Mouse (Mus musculus) bone marrow, adult 2 months (tissue): ENCODE measurements around the gene Dnajc13. TPM values are rescaled to one million over a fixed set of nuclear protein-coding genes. Genes with fewer than 3 reads are reported as not detected.

Experiments
- H3K27ac ChIP-seq: fragments of 200-500 bp; 2 replicates; pipeline ENCODE4 v1.5.1; 2012; ENCODE audit warnings: low read depth, mild to moderate bottlenecking, control low read depth, inconsistent platforms, low read length; ENCODE audit not compliant: control insufficient read depth, poor library complexity, insufficient read depth
- H3K4me1 ChIP-seq: fragments of 200-500 bp; 2 replicates; pipeline ENCODE4 v1.6.1; 2011; ENCODE audit warnings: low read length; ENCODE audit not compliant: control insufficient read depth, insufficient read depth
- H3K4me3 ChIP-seq: fragments of 200-500 bp; replicated peaks from 2 replicates; pipeline ENCODE3; 2011; ENCODE audit warnings: mild to moderate bottlenecking, low read depth, low read length, control low read depth; ENCODE audit not compliant: control insufficient read depth
- CTCF ChIP-seq: fragments of 200-500 bp; IDR thresholded peaks from 2 replicates; pipeline ENCODE4 v1.5.1; 2011; ENCODE audit warnings: low read length, control low read depth; ENCODE audit not compliant: control insufficient read depth, insufficient read depth
- POLR2A ChIP-seq: fragments of 200-500 bp; IDR thresholded peaks from 2 replicates; pipeline ENCODE4 v1.6.1; 2011; ENCODE audit warnings: low read depth, mild to moderate bottlenecking, control low read depth, low read length, borderline replicate concordance; ENCODE audit not compliant: control insufficient read depth
- WGBS: fragments of 180-500 bp; shearing (Covaris S2); methylation state at CpG from one replicate; pipeline ENCODE4 v1.1.7; 2018; 5-methylcytosine and 5-hydroxymethylcytosine counted together
- polyA plus RNA-seq: library from polyadenylated mRNA; stranded (reverse); fragments of >200 nt; gene quantifications from 2 replicates; pipeline ENCODE4 v1.2.4, GENCODE M21; 2011; ENCODE audit warnings: low replicate concordance; ENCODE audit not compliant: missing spikeins, insufficient read depth, insufficient read length

Dnajc13 gene
- polyA plus RNA-seq, 1 experiment: 15.6 TPM

- 57% methylated on average over 5 of the region's 5 CpGs for WGBS
- no peak for TF ChIP-seq POLR2A
- no peak for TF ChIP-seq CTCF
Observed at GRCm38 (mm10) chr9:104281737-104282136, 19.0 kb upstream of the Dnajc13 start.

GRCm38 (mm10) chr9:104280725-104281495, 18.2 kb upstream of the Dnajc13 start:
- TF ChIP-seq POLR2A (no peak), CTCF (no peak)
- no peak overlapping the region for H3K27ac ChIP-seq
- H3K4me1 ChIP-seq: no peaks in the 10 kb centered on the region
- 57% methylated on average over 8 of the region's 8 CpGs for WGBS
- H3K4me3 ChIP-seq: no peak overlapping the region

More at GRCm38 (mm10) chr9:104281737-104282136, 19.0 kb upstream of the Dnajc13 start:
- Histone ChIP-seq H3K4me1 (no peaks in the 10 kb centered on the region), H3K27ac (no peak overlapping the region), H3K4me3 (no peak overlapping the region)

GRCm38 (mm10) chr9:104277528-104278162, 14.9 kb upstream of the Dnajc13 start:
- no peaks in the 10 kb centered on the region for H3K4me1 ChIP-seq
- no peak overlapping the region for H3K27ac ChIP-seq
- H3K4me3 ChIP-seq: no peak overlapping the region
- peak; percentile 31; the same call in 1 of the 2 replicates for TF ChIP-seq CTCF
- TF ChIP-seq POLR2A: no peak
- 21% methylated on average over 18 of the region's 18 CpGs for WGBS

GRCm38 (mm10) chr9:104275084-104275785, 12.5 kb upstream of the Dnajc13 start:
- TF ChIP-seq CTCF (no peak), POLR2A (no peak)

GRCm38 (mm10) chr9:104272057-104272456, 9.3 kb upstream of the Dnajc13 start:
- TF ChIP-seq CTCF (no peak), POLR2A (no peak)
- whole genome bisulfite sequencing: 63% methylated on average over 4 of the region's 4 CpGs
- Histone ChIP-seq H3K4me1 (no peaks in the 10 kb centered on the region; the same call in 1 of the 2 replicates), H3K4me3 (no peak overlapping the region), H3K27ac (no peak overlapping the region)

More at GRCm38 (mm10) chr9:104275084-104275785, 12.5 kb upstream of the Dnajc13 start:
- Histone ChIP-seq H3K4me1 (no peaks in the 10 kb centered on the region), H3K27ac (no peak overlapping the region), H3K4me3 (no peak overlapping the region)
- 80% methylated on average over 17 of the region's 17 CpGs for WGBS

- H3K4me1 ChIP-seq: no peaks in the 10 kb centered on the region; the same call in 1 of the 2 replicates
- H3K4me3 ChIP-seq: no peak overlapping the region
- no peak for TF ChIP-seq CTCF
- TF ChIP-seq POLR2A: no peak
- 76% methylated on average over 4 of the region's 4 CpGs for WGBS
- H3K27ac ChIP-seq: no peak overlapping the region
Observed at GRCm38 (mm10) chr9:104271642-104272041, 8.9 kb upstream of the Dnajc13 start.

- no peaks in the 10 kb centered on the region; the same call in 1 of the 2 replicates for H3K4me1 ChIP-seq
- H3K4me3 ChIP-seq: no peak overlapping the region
- H3K27ac ChIP-seq: 0 out of 2 replicates have a peak overlapping the region, but pooled peaks have one; percentile 32
- TF ChIP-seq POLR2A: no peak
- TF ChIP-seq CTCF: no peak
- 60% methylated on average over 3 of the region's 3 CpGs for WGBS
Observed at GRCm38 (mm10) chr9:104269944-104270343, 7.2 kb upstream of the Dnajc13 start.

GRCm38 (mm10) chr9:104269349-104269871, 6.7 kb upstream of the Dnajc13 start:
- H3K4me3 ChIP-seq: no peak overlapping the region
- H3K27ac ChIP-seq: peak overlapping the region; percentile 10; the same call in 1 of the 2 replicates
- H3K4me1 ChIP-seq: no peaks in the 10 kb centered on the region; the same call in 1 of the 2 replicates
- TF ChIP-seq CTCF (no peak), POLR2A (no peak)
- WGBS: 3% methylated on average over 10 of the region's 10 CpGs
